Mouse (Mus musculus): Measurements from ENCODE around the gene Mog.

DNA sequence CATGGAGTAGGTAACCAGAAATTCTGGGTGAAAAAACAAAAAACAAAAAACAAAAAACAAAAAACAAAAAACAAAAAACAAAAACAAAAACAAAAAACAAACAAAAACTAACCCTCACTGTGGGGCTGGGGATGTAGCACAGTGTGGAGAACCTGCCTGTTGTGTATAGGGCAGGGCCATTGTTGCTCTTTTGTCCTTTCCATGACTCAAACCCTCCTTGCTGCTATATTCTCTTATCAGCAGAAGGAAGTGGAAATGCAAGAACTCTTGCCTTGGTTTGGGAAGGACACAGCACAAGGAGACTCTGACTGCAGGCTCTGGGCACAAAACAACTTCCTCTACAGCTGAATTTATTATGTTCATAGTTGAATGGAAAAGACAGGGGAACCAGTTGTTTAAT is 6.9 kb downstream of the Mog start:
- no peak for TF ChIP-seq CTCF (IDR thresholded peaks at IDR 0.05; ENCODE audit: control insufficient read depth, insufficient read depth, insufficient read length)
- TF ChIP-seq USF1 (IDR thresholded peaks at IDR 0.05; ENCODE audit: low read depth) = no peak
